Mouse (Mus musculus): ENCODE results near the gene Cdadc1. TPM values are rescaled to one million over a fixed set of nuclear protein-coding genes. Genes with fewer than 3 reads are reported as not detected.
A peak's percentile ranks its signal among the peaks of the same experiment; 100 is the strongest.

Cdadc1 gene
- polyA plus RNA-seq, 1 experiment from 2014 or later, result 35.5 TPM

DNA sequence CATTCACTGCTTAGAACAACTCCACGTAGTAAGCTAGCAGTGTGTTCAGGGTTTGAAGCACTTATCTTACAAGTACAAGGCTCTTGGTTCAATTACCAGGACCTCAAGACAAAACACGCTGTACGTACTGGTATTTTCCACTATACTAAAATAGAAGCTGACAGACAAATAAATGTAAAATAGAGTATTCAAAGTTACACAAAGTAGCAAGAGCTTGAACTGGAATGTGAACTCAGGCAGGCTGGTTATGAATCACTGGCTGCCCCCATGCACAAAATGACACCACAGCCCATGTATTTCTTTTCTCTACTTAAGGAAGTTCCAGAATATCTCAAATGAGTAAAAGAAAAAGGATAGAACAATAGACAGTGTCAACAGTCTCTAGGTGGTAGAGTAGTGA lies 2.8 kb downstream of the Cdadc1 start:
- H3K9ac ChIP-seq (ENCODE audit: low read depth, low read length), result no peak overlapping the region
- no peaks in the 10 kb centered on the region for H3K27me3 ChIP-seq (ENCODE audit: control insufficient read depth, insufficient read depth, low read length)
- H3K4me1 ChIP-seq (ENCODE audit: control insufficient read depth, insufficient read depth, low read length), result peaks cover 6% of the 10 kb centered on the region
- no peak overlapping the region for H3K4me2 ChIP-seq (replicated peaks; ENCODE audit: low read depth, low read length)
- H3K27ac ChIP-seq (ENCODE audit: low read depth, low read length), result no peak overlapping the region
- no peaks in the 10 kb centered on the region for H3K9me3 ChIP-seq (ENCODE audit: control insufficient read depth, low read length)
- peaks cover 12% of the 10 kb centered on the region; the same call in 1 of the 2 replicates for H3K36me3 ChIP-seq (ENCODE audit: control insufficient read depth, insufficient read depth, low read length)
- no peak overlapping the region for H3K4me3 ChIP-seq (ENCODE audit: low read length)
- 95% methylated on average over 3 of the region's 3 CpGs for WGBS
- no peak for ATAC-seq (ENCODE audit: low FRiP score, low TSS enrichment)

DNA sequence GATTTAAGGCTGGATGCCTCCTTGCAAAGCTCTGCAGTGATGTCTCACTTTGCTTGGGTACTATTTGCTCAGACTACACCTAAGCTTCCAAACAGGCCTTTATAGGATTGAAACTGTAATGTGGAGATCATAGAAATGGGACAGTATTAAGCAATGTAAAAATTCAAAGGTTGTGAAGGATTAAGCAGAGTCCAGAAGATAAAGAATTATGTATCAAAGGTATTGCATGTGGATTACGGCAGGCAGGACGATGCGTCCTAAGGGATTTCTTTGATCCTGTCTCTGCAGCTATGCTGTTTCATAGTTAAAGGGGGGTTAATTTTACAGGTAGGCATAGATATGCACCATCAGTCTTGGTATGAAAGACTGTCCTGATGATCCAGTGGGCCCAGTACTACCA lies 5.2 kb downstream of the Cdadc1 start:
- no peak overlapping the region for H3K4me2 ChIP-seq (replicated peaks; ENCODE audit: low read depth, low read length)
- H3K4me1 ChIP-seq (ENCODE audit: control insufficient read depth, insufficient read depth, low read length), result peaks cover 6% of the 10 kb centered on the region
- H3K9me3 ChIP-seq (ENCODE audit: control insufficient read depth, low read length), result no peaks in the 10 kb centered on the region
- H3K27ac ChIP-seq (ENCODE audit: low read depth, low read length), result no peak overlapping the region
- peaks cover 32% of the 10 kb centered on the region for H3K36me3 ChIP-seq (ENCODE audit: control insufficient read depth, insufficient read depth, low read length)
- no peak overlapping the region for H3K4me3 ChIP-seq (ENCODE audit: low read length)
- ATAC-seq (ENCODE audit: low FRiP score, low TSS enrichment), result no peak
- no peak overlapping the region for H3K9ac ChIP-seq (ENCODE audit: low read depth, low read length)
- 87% methylated on average over 3 of the region's 3 CpGs for WGBS
- no peaks in the 10 kb centered on the region for H3K27me3 ChIP-seq (ENCODE audit: control insufficient read depth, insufficient read depth, low read length)

DNA sequence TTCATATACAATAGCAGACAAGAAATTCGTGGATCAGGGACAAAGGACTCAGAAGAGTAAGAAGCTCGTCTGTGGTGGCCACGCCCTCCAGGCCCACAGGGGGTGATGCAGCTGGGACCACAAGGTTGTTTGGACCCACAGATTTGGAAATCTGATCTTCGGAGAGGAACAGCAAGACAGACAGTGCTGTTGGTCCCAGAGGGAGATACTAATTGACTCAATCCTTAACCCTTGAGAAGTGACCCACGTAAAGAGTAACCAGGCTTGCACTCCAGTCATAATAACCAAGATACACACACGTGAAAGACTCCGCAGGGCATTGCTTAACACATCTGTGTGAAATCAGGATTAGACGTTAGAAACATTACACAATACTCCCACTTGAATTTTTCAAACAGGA lies 5.9 kb downstream of the Cdadc1 start:
- no peak overlapping the region for H3K27ac ChIP-seq (ENCODE audit: low read depth, low read length)
- H3K4me2 ChIP-seq (replicated peaks; ENCODE audit: low read depth, low read length), result no peak overlapping the region
- H3K9ac ChIP-seq (ENCODE audit: low read depth, low read length), result no peak overlapping the region
- ATAC-seq (ENCODE audit: low FRiP score, low TSS enrichment), result no peak
- no peaks in the 10 kb centered on the region for H3K9me3 ChIP-seq (ENCODE audit: control insufficient read depth, low read length)
- H3K4me1 ChIP-seq (ENCODE audit: control insufficient read depth, insufficient read depth, low read length), result peaks cover 4% of the 10 kb centered on the region
- H3K4me3 ChIP-seq (ENCODE audit: low read length), result no peak overlapping the region
- 70% methylated on average over 8 of the region's 8 CpGs for WGBS
- H3K27me3 ChIP-seq (ENCODE audit: control insufficient read depth, insufficient read depth, low read length), result no peaks in the 10 kb centered on the region
- H3K36me3 ChIP-seq (ENCODE audit: control insufficient read depth, insufficient read depth, low read length), result peaks cover 36% of the 10 kb centered on the region

DNA sequence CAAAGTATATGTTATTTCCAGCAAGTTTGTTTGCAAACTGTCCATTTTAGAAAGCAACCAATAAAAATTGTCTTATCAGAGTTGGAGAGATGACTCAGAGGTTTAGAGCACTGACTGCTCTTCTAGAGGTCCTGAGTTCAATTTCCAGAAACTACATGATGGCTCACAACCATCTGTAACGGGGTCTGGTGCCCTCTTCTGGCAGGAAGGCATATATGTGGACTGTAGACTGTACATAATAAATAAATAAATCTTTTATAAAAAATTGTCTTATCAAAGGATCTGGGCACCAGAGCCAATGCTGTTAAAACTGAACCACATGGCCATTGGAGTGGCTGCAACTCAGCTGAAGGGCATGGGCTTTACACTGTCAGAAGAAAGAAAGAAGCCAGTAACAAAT lies 7.1 kb downstream of the Cdadc1 start:
- no peaks in the 10 kb centered on the region for H3K4me1 ChIP-seq (ENCODE audit: control insufficient read depth, insufficient read depth, low read length)

DNA sequence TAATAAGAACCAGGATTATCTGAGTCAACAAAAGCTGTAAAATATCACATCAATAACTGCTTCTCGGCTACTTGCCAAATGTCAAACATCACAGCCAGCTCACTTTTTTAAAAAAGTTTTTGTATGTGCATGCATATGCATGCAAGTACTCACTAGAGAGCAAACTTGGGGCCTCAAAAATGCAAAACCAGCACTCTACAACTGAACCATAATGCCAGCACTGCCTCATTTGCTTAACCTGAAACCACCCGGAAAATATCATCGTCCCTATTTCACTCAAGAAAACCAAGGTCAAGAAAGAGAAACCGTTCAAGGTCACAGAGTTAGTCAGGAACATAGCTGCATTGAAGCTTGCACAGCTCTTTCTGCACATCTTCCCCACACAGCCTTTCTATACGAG lies 21.4 kb downstream of the Cdadc1 start:
- Histone ChIP-seq H3K4me1 (ENCODE audit: control insufficient read depth, insufficient read depth, low read length) (no peaks in the 10 kb centered on the region), H3K4me3 (ENCODE audit: low read length) (no peak overlapping the region), H3K27ac (ENCODE audit: low read depth, low read length) (no peak overlapping the region), H3K4me2 (replicated peaks; ENCODE audit: low read depth, low read length) (no peak overlapping the region), H3K9ac (ENCODE audit: low read depth, low read length) (no peak overlapping the region), H3K9me3 (ENCODE audit: control insufficient read depth, low read length) (no peaks in the 10 kb centered on the region), H3K27me3 (ENCODE audit: control insufficient read depth, insufficient read depth, low read length) (no peaks in the 10 kb centered on the region), H3K36me3 (ENCODE audit: control insufficient read depth, insufficient read depth, low read length) (peaks cover 25% of the 10 kb centered on the region)
- WGBS, result 87% methylated on average over 5 of the region's 5 CpGs
- ATAC-seq (ENCODE audit: low FRiP score, low TSS enrichment), result no peak

More for the DNA sequence above, 7.1 kb downstream of the Cdadc1 start:
- H3K4me3 ChIP-seq (ENCODE audit: low read length), result no peak overlapping the region
- ATAC-seq (ENCODE audit: low FRiP score, low TSS enrichment), result no peak
- H3K9me3 ChIP-seq (ENCODE audit: control insufficient read depth, low read length), result no peaks in the 10 kb centered on the region
- H3K27me3 ChIP-seq (ENCODE audit: control insufficient read depth, insufficient read depth, low read length), result no peaks in the 10 kb centered on the region
- H3K4me2 ChIP-seq (replicated peaks; ENCODE audit: low read depth, low read length), result no peak overlapping the region
- H3K27ac ChIP-seq (ENCODE audit: low read depth, low read length), result no peak overlapping the region
- H3K9ac ChIP-seq (ENCODE audit: low read depth, low read length), result no peak overlapping the region
- WGBS, result 86% methylated on average over 1 of the region's 1 CpGs
- peaks cover 48% of the 10 kb centered on the region for H3K36me3 ChIP-seq (ENCODE audit: control insufficient read depth, insufficient read depth, low read length)

DNA sequence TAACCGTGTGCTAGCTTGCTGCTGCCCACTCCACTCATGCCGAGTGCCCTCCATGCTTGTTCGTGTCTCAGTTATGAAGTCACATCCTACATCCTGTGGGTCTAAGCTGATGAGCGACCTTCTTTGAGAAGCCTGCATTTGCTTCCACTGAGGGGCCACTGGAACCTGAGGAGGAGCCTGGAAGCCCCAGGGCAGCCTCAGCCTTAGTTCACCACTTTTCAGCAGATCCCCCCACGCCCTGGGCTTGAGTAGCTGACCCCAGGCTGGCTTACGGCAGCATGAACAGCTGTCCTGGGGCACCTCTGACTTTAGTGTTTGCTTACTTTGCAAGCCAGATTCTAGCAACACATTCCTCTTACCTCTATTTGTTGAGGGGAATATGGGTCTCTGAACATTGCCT lies 31.0 kb downstream of the Cdadc1 start:
- Histone ChIP-seq H3K4me1 (ENCODE audit: control insufficient read depth, insufficient read depth, low read length) (no peaks in the 10 kb centered on the region), H3K9ac (ENCODE audit: low read depth, low read length) (no peak overlapping the region), H3K4me3 (ENCODE audit: low read length) (no peak overlapping the region), H3K27ac (ENCODE audit: low read depth, low read length) (no peak overlapping the region), H3K36me3 (ENCODE audit: control insufficient read depth, insufficient read depth, low read length) (peaks cover 21% of the 10 kb centered on the region), H3K9me3 (ENCODE audit: control insufficient read depth, low read length) (no peaks in the 10 kb centered on the region), H3K4me2 (replicated peaks; ENCODE audit: low read depth, low read length) (no peak overlapping the region), H3K27me3 (ENCODE audit: control insufficient read depth, insufficient read depth, low read length) (no peaks in the 10 kb centered on the region)
- ATAC-seq (ENCODE audit: low FRiP score, low TSS enrichment), result no peak
- WGBS, result 86% methylated on average over 6 of the region's 6 CpGs

DNA sequence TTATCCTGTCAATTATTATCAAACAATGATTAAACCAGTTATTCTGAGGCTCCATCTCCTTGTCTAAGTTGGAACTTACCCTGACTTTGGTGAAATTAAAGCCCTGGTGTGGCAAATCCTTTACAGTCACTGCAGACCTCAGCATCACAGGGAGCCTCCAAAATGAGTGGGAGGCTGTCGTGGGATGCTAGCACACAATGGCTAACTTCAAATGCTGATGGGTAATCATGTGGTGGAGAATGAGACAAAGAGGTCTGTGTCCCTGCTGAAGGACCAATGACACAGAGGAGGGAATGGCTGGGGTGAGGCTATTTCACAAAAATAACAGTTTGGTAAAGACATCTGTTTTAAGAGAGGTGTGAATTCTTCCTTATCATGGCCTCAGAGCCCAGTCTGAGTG lies 39.9 kb downstream of the Cdadc1 start:
- no peak for ATAC-seq (ENCODE audit: low FRiP score, low TSS enrichment)
- WGBS, result 50% methylated on average over 1 of the region's 1 CpGs
- H3K4me2 ChIP-seq (replicated peaks; ENCODE audit: low read depth, low read length), result no peak overlapping the region
- H3K4me1 ChIP-seq (ENCODE audit: control insufficient read depth, insufficient read depth, low read length), result no peaks in the 10 kb centered on the region
- no peak overlapping the region for H3K27ac ChIP-seq (ENCODE audit: low read depth, low read length)
- no peaks in the 10 kb centered on the region for H3K27me3 ChIP-seq (ENCODE audit: control insufficient read depth, insufficient read depth, low read length)
- no peaks in the 10 kb centered on the region for H3K36me3 ChIP-seq (ENCODE audit: control insufficient read depth, insufficient read depth, low read length)
- H3K9me3 ChIP-seq (ENCODE audit: control insufficient read depth, low read length), result no peaks in the 10 kb centered on the region
- no peak overlapping the region for H3K9ac ChIP-seq (ENCODE audit: low read depth, low read length)
- H3K4me3 ChIP-seq (ENCODE audit: low read length), result no peak overlapping the region

DNA sequence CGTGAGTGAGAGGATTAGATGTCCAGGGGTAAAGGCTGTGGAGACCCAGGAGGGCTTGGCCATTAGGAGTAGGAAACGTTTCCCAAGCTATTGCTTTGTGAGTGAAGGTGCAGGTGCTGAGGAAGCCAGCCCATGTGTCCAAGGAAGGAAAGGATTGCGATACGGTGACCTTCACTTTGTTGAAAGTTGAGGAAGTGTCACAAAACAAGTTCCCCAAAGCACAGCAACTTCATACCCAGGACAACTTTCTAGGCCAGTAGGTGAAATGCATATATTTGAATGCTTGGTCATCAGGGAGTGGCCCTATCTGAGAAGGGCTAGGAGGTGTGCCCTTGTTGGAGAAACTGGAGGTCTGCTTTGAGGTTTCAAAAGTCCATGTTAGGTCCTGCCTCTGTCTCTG lies 40.7 kb downstream of the Cdadc1 start:
- 72% methylated on average over 4 of the region's 4 CpGs for WGBS
- no peak overlapping the region for H3K27ac ChIP-seq (ENCODE audit: low read depth, low read length)
- no peak overlapping the region for H3K9ac ChIP-seq (ENCODE audit: low read depth, low read length)
- H3K4me1 ChIP-seq (ENCODE audit: control insufficient read depth, insufficient read depth, low read length), result no peaks in the 10 kb centered on the region
- no peaks in the 10 kb centered on the region for H3K9me3 ChIP-seq (ENCODE audit: control insufficient read depth, low read length)
- ATAC-seq (ENCODE audit: low FRiP score, low TSS enrichment), result no peak
- no peak overlapping the region for H3K4me2 ChIP-seq (replicated peaks; ENCODE audit: low read depth, low read length)
- no peaks in the 10 kb centered on the region for H3K36me3 ChIP-seq (ENCODE audit: control insufficient read depth, insufficient read depth, low read length)
- no peak overlapping the region for H3K4me3 ChIP-seq (ENCODE audit: low read length)
- H3K27me3 ChIP-seq (ENCODE audit: control insufficient read depth, insufficient read depth, low read length), result no peaks in the 10 kb centered on the region

DNA sequence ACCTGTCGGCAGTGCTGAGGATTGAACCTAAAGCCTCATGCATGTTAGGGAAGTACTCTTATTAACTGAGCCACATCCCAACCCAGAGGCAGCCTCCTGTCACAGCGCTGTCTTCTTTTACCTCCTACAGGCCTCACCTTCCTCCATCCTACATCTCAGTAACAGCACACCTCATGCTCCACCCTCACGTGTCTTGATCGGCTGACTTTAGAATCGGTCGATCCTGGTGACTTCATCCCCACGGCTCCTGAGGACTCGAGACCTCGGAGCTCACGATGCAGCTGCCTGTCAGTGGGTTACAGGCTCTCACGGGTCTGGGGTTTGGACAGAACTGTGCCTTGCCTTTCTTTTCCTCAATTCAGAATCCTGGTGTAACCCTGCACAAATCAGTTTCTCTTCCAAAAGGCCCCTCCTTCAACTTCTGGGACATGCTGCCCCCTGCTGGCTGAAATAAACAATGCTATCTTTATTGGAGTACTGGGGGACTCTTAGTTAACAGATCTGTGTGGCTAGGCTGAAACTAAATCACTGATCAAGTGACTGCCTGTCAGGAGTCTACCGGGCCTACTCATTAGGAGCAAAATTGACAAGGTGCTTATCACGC lies 41.7 kb downstream of the Cdadc1 start:
- no peak overlapping the region for H3K27ac ChIP-seq (ENCODE audit: low read depth, low read length)
- H3K4me1 ChIP-seq (ENCODE audit: control insufficient read depth, insufficient read depth, low read length), result 0 out of 2 replicates have a peak, but pooled peaks cover 3% of the 10 kb centered on the region
- H3K9me3 ChIP-seq (ENCODE audit: control insufficient read depth, low read length), result no peaks in the 10 kb centered on the region
- H3K4me2 ChIP-seq (replicated peaks; ENCODE audit: low read depth, low read length), result no peak overlapping the region
- no peaks in the 10 kb centered on the region for H3K27me3 ChIP-seq (ENCODE audit: control insufficient read depth, insufficient read depth, low read length)
- H3K9ac ChIP-seq (ENCODE audit: low read depth, low read length), result no peak overlapping the region
- H3K4me3 ChIP-seq (ENCODE audit: low read length), result no peak overlapping the region
- H3K36me3 ChIP-seq (ENCODE audit: control insufficient read depth, insufficient read depth, low read length), result no peaks in the 10 kb centered on the region
- ATAC-seq (ENCODE audit: low FRiP score, low TSS enrichment), result peak; percentile 70; the same call in 1 of the 2 replicates
- WGBS, result 54% methylated on average over 13 of the region's 13 CpGs
